Mouse (Mus musculus) liver, embryonic 14.5 days (tissue): ENCODE data around the gene Trappc3. TPM values are rescaled to one million over a fixed set of nuclear protein-coding genes. Genes with fewer than 3 reads are reported as not detected.

Experiments
- ATAC-seq: fragments of 200-750 bp; cut with Nextera tagmentation; 2 replicates; pipeline ENCODE4 v1.8.0; 2017; ENCODE audit warnings: moderate number of reproducible peaks, mild to moderate bottlenecking, moderate library complexity; ENCODE audit not compliant: insufficient read depth
- DNase-seq, 3 experiments: peaks; one replicate each; pipeline ENCODE4 v3.0.0-alpha.2; 2012 to 2013; ENCODE audit warnings: low read depth in 3 of 3, low spot score in 3 of 3
- H3K27ac ChIP-seq: fragments of 300-500 bp; sonication (generic); 2 replicates; pipeline ENCODE4 v1.5.1; 2014; ENCODE audit warnings: moderate library complexity, mild to moderate bottlenecking, control low read depth, inconsistent platforms
- H3K27me3 ChIP-seq: fragments of 300-500 bp; sonication (generic); 2 replicates; pipeline ENCODE4 v1.6.1; 2014; ENCODE audit warnings: mild to moderate bottlenecking, low read length, moderate library complexity; ENCODE audit not compliant: control insufficient read depth, insufficient read depth
- H3K36me3 ChIP-seq: fragments of 300-500 bp; sonication (generic); replicated peaks from 2 replicates; pipeline ENCODE4 v1.6.1; 2014; ENCODE audit warnings: low read depth; ENCODE audit not compliant: control insufficient read depth, insufficient read depth
- H3K4me1 ChIP-seq, 2 experiments: fragments of 200-500 bp in 1 of 2; fragments of 300-500 bp in 1 of 2; sonication (generic) in 1 of 2; replicated peaks; 2 replicates each; pipeline ENCODE4 v1.6.1; 2012 to 2014; ENCODE audit warnings: antibody characterized with exemption in 1 of 2, inconsistent platforms in 1 of 2, low read length in 1 of 2; ENCODE audit not compliant: control insufficient read depth in 2 of 2, insufficient read depth in 2 of 2
- H3K4me2 ChIP-seq: fragments of 300-500 bp; sonication (generic); 2 replicates; pipeline ENCODE4 v1.6.1; 2014; ENCODE audit warnings: low read depth, mild to moderate bottlenecking, control low read depth, moderate library complexity
- H3K4me3 ChIP-seq, 2 experiments: fragments of 200-500 bp in 1 of 2; fragments of 300-500 bp in 1 of 2; sonication (generic) in 1 of 2; 2 replicates each; pipeline ENCODE4 v1.5.1; 2012 to 2014; ENCODE audit warnings: low read depth in 2 of 2, low read length in 2 of 2, mild to moderate bottlenecking in 2 of 2, control low read depth in 1 of 2, inconsistent platforms in 1 of 2, moderate library complexity in 1 of 2; ENCODE audit not compliant: insufficient read depth in 1 of 2
- H3K9ac ChIP-seq: fragments of 300-500 bp; sonication (generic); replicated peaks from 2 replicates; pipeline ENCODE4 v1.6.1; 2014; ENCODE audit warnings: mild to moderate bottlenecking, control low read depth, moderate library complexity
- H3K9me3 ChIP-seq: fragments of 300-500 bp; sonication (generic); 2 replicates; pipeline ENCODE4 v1.6.1; 2016; ENCODE audit warnings: low read length, mixed read lengths; ENCODE audit not compliant: control insufficient read depth
- CTCF ChIP-seq: IDR thresholded peaks from 2 replicates; pipeline ENCODE4 v1.5.1; 2016; ENCODE audit warnings: antibody characterized with exemption, low read depth, control low read depth
- EP300 ChIP-seq: IDR thresholded peaks from 2 replicates; pipeline ENCODE4 v1.6.1; 2016; ENCODE audit warnings: antibody characterized with exemption, low read depth
- WGBS: fragments of 180-500 bp; shearing (Covaris S2); extraction: QIAGEN DNeasy Blood & Tissue Kit; methylation state at CpG from one replicate; pipeline ENCODE4 v1.1.7; 2014; ENCODE audit not compliant: insufficient replicate concordance; 5-methylcytosine and 5-hydroxymethylcytosine counted together
- polyA plus RNA-seq, 2 experiments: library from polyadenylated mRNA; depleted of rRNA in 1 of 2; stranded (reverse) in 1 of 2; unstranded in 1 of 2; fragments of >200 nt; fragmentation: Nextera tagmentation in 1 of 2; extraction: Ambion mirVana in 1 of 2; gene quantifications; 2 replicates each; pipeline versions ENCODE4 v1.2.1 to v1.2.3; 2012 to 2014

Gene Trappc3
- polyA plus RNA-seq, 2 experiments = 8.8 to 23.4 TPM

DNA sequence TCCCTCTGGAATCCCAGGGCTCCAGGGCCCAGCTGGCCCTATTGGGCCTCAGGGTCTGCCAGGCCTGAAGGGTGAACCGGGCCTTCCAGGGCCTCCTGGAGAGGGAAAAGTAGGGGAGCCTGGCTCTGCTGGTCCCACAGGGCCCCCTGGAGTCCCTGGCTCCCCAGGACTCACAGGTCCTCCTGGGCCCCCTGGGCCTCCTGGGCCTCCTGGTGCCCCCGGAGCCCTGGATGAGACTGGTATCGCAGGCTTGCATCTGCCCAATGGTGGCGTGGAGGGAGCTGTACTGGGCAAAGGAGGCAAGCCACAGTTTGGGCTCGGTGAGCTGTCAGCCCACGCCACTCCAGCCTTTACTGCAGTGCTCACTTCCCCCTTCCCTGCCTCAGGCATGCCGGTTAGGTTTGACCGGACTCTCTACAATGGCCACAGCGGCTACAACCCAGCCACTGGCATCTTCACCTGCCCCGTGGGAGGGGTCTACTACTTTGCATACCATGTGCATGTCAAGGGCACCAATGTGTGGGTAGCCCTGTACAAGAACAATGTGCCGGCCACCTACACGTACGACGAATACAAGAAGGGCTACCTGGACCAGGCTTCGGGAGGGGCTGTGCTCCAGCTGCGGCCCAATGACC is 49.6 kb downstream of the Trappc3 start:
- no peak for ATAC-seq
- Histone ChIP-seq H3K9ac (no peak overlapping the region), H3K4me3 (no peak overlapping the region), H3K4me2 (no peak overlapping the region), H3K4me1 (no peaks in the 10 kb centered on the region), H3K36me3 (0 out of 2 replicates have a peak, but pooled peaks cover 3% of the 10 kb centered on the region), H3K27me3 (no peaks in the 10 kb centered on the region), H3K27ac (no peak overlapping the region), H3K9me3 (no peaks in the 10 kb centered on the region)
- DNase-seq = no peak
- 73% methylated on average over 16 of the region's 16 CpGs for WGBS
- TF ChIP-seq CTCF (no peak), EP300 (no peak)

DNA sequence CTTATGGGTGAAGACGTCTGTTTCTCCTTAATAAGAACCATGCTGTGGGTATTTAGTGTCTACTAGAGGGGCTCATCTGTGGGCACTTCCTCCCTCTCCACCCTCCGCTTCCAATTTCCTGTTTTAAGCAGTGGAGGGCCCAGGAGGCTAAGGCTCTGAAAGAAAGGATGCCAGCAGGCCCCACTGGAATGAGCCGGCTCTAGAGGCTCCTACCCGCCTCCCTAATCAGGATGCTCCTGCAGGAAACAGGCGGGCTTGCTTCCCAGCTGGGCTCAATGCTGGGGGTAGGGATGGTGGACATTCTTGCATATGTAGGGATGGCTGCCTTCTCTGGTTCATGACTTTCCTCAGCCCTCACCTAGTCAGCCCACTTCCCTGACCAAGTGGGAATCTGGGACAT is 51.1 kb downstream of the Trappc3 start:
- H3K9me3 ChIP-seq = no peaks in the 10 kb centered on the region
- DNase-seq (no peak), ATAC-seq (no peak)
- 47% methylated on average over 5 of the region's 5 CpGs for WGBS
- no peak overlapping the region for H3K4me2 ChIP-seq
- H3K27ac ChIP-seq = no peak overlapping the region
- no peaks in the 10 kb centered on the region for H3K27me3 ChIP-seq
- no peaks in the 10 kb centered on the region for H3K4me1 ChIP-seq
- no peak overlapping the region for H3K9ac ChIP-seq
- H3K36me3 ChIP-seq = peaks cover 10% of the 10 kb centered on the region
- TF ChIP-seq CTCF (no peak), EP300 (no peak)
- no peak overlapping the region for H3K4me3 ChIP-seq

GRCm38 (mm10) chr4:126314393-126314792 is 52.3 kb downstream of the Trappc3 start:
- Histone ChIP-seq H3K4me2 (no peak overlapping the region), H3K27ac (no peak overlapping the region), H3K36me3 (peaks cover 10% of the 10 kb centered on the region), H3K4me1 (no peaks in the 10 kb centered on the region), H3K4me3 (no peak overlapping the region), H3K9ac (no peak overlapping the region), H3K27me3 (no peaks in the 10 kb centered on the region), H3K9me3 (no peaks in the 10 kb centered on the region)
- TF ChIP-seq CTCF (no peak), EP300 (no peak)
- 70% methylated on average over 10 of the region's 10 CpGs for WGBS
- DNase-seq = no peak
- no peak for ATAC-seq

DNA sequence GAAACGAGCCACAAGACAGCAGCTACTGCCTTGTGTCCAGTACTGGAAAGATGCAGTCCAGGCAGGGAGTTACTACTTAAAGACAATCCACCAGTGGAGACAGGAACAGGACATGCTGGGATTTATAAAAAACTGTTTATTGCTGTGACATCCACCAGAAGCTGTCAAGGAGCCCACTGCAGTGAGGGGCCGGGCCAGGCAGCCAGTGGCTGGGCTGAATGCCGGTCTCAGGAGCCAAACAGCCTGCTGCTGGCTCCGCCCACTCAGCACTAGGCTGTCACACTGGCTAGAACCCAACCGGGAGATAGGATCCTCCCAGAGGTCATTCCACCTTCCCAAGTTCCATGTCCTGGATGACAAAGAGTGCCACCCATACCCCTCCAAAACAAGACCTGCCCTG is 53.8 kb downstream of the Trappc3 start:
- H3K36me3 ChIP-seq = peaks cover 10% of the 10 kb centered on the region
- DNase-seq = no peak
- H3K4me1 ChIP-seq = peaks cover 4 to 6% of the 10 kb centered on the region in 2 experiments; a peak in 2 of 4 replicates
- no peak overlapping the region for H3K4me2 ChIP-seq
- H3K27me3 ChIP-seq = no peaks in the 10 kb centered on the region
- no peak overlapping the region for H3K27ac ChIP-seq
- H3K9ac ChIP-seq = no peak overlapping the region
- H3K4me3 ChIP-seq = no peak overlapping the region
- no peak for ATAC-seq
- no peak for TF ChIP-seq EP300
- TF ChIP-seq CTCF = no peak
- WGBS = 63% methylated on average over 5 of the region's 5 CpGs
- H3K9me3 ChIP-seq = no peaks in the 10 kb centered on the region

DNA sequence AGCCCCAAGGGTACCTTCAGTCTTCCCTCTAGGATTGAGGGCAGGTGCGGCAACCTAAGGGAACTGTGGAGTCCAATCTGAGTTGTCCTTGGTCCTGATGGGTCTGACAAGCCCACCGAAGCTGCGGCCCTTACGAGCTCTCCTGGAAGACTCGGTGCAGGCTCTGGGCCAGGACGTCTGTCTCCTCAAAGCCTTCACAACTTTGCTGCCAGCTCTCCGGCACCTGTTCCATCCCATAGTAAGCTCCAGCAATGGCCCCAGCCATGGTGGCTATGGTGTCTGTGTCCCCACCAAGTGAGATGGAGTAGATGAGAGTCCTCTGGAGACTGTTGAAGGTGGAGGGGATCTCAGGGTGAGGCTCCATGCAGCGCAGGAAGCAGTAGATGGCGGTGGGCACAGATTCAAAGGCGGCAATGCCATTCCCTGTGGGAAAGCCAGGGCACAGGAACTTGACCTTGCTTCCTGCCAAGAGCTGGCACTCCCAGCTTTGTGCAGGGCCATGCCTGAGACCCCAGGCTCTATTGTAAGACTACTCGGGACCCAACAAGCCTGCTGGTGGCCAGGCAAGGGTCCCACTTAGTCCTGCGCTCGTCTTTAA is 54.4 kb downstream of the Trappc3 start:
- 87% methylated on average over 13 of the region's 13 CpGs for whole genome bisulfite sequencing
- H3K27ac ChIP-seq = no peak overlapping the region
- TF ChIP-seq EP300 (no peak), CTCF (no peak)
- H3K4me1 ChIP-seq = peaks cover 4 to 6% of the 10 kb centered on the region in 2 experiments; a peak in 2 of 4 replicates
- H3K4me3 ChIP-seq = no peak overlapping the region
- peaks cover 10% of the 10 kb centered on the region for H3K36me3 ChIP-seq
- DNase-seq = no peak
- no peaks in the 10 kb centered on the region for H3K27me3 ChIP-seq
- H3K9me3 ChIP-seq = no peaks in the 10 kb centered on the region
- ATAC-seq = no peak
- no peak overlapping the region for H3K4me2 ChIP-seq
- no peak overlapping the region for H3K9ac ChIP-seq
